Mouse (Mus musculus): Measurements from ENCODE around the gene Tmem33. TPM values are rescaled to one million over a fixed set of nuclear protein-coding genes. Genes with fewer than 3 reads are reported as not detected.

Gene Tmem33
- polyA plus RNA-seq, 1 experiment from 2014 or later = 48.5 TPM

DNA sequence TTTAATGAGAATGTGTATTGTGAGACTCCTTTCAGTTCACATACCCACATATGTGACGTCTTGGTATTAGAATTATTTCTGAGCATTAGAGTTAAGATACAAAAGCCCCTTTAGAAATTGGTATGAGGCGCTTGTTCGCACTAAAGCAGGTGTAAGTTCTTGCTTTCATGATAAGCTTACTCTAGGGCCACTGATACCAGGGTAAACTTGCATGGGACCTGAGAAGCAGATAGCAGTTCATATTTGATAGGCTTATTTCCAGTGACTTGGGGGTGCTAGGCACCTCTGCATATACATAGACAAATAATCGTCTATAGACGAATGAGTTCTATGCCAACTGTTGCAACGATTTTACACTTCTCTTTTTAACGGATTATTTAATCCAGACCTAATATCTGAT is 2.6 kb downstream of the Tmem33 start:
- no peak for ATAC-seq (ENCODE audit: extremely low read depth, insufficient number of reproducible peaks, low FRiP score, low TSS enrichment)
- Histone ChIP-seq H3K4me3 (no peak overlapping the region), H3K9me3 (no peaks in the 10 kb centered on the region), H3K4me2 (no peak overlapping the region), H3K4me1 (peaks cover 17% of the 10 kb centered on the region), H3K27me3 (replicated peaks) (no peaks in the 10 kb centered on the region), H3K36me3 (peaks cover 52% of the 10 kb centered on the region), H3K9ac (no peak overlapping the region), H3K27ac (replicated peaks) (no peak overlapping the region)
- 86% methylated on average over 7 of the region's 7 CpGs for WGBS

DNA sequence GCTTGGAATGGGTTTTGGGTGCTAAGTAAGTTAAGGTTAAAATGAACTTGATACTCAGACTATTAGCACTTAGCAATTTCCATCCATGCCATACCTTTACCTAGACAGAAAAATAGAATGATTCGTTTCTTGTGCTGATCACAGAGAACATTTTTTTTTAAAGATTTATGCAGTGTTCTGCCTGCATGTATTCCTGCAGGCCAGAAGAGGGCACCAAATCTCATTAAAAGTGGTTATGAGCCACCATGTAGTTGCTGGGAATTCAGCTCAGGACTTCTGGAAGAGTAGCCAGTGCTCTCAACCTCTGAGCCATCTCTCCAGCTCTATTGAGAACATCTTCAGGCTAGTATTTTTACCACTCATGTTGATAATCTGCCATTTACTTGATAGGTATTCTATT is 5.7 kb downstream of the Tmem33 start:
- H3K4me1 ChIP-seq = peaks cover 11% of the 10 kb centered on the region
- H3K36me3 ChIP-seq = peaks cover 69% of the 10 kb centered on the region
- H3K4me2 ChIP-seq = no peak overlapping the region
- no peak overlapping the region for H3K4me3 ChIP-seq
- no peaks in the 10 kb centered on the region for H3K9me3 ChIP-seq
- WGBS = 82% methylated on average over 1 of the region's 1 CpGs
- no peak overlapping the region for H3K9ac ChIP-seq
- no peak for ATAC-seq (ENCODE audit: extremely low read depth, insufficient number of reproducible peaks, low FRiP score, low TSS enrichment)
- H3K27me3 ChIP-seq (replicated peaks) = no peaks in the 10 kb centered on the region
- H3K27ac ChIP-seq (replicated peaks) = no peak overlapping the region

DNA sequence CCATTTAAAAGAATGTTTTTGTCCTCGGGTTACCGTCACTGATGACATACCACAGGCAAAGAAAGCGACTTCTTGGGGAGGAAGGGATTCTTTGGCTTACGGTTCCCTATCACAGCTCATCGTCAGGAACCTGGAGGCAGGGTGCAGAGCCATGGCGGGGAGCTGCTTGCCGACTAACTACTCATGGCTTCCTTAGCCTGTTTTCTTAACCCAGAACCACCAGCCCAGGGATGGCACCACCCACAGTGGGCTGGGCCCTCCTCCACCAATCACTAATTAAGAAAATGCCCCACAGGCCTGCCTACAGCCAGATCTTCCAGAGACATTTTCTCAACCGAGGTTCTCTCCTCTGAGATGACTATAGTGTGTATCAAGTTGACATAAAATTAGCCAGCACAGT is 8.9 kb downstream of the Tmem33 start:
- H3K27ac ChIP-seq (replicated peaks) = no peak overlapping the region
- H3K4me2 ChIP-seq = no peak overlapping the region
- H3K9me3 ChIP-seq = no peaks in the 10 kb centered on the region
- peaks cover 50% of the 10 kb centered on the region for H3K36me3 ChIP-seq
- H3K27me3 ChIP-seq (replicated peaks) = no peaks in the 10 kb centered on the region
- 88% methylated on average over 8 of the region's 8 CpGs for WGBS
- H3K9ac ChIP-seq = no peak overlapping the region
- H3K4me1 ChIP-seq = no peaks in the 10 kb centered on the region
- H3K4me3 ChIP-seq = no peak overlapping the region
- ATAC-seq (ENCODE audit: extremely low read depth, insufficient number of reproducible peaks, low FRiP score, low TSS enrichment) = no peak

DNA sequence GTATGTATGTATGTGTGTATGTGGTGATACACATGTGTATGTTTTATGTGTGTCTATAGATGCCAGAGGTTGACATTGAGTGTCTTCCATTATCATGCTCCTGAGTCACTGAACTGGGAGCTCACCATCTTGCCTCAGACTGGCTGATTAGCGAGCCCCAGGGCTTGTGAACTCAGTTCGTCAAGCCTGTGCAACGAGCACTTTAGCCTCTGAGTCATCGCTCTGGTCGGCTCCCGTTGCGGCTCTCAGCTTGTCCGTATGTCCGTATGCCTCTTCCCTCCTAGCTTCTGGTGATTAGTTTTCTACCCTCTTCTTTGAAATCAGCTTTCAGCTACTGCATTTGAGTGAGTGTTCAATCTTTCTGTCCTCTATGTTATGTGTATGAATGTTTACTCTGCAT is 19.0 kb downstream of the Tmem33 start:
- no peaks in the 10 kb centered on the region for H3K4me1 ChIP-seq
- 92% methylated on average over 9 of the region's 9 CpGs for WGBS
- H3K9me3 ChIP-seq = no peaks in the 10 kb centered on the region
- peaks cover 56% of the 10 kb centered on the region for H3K36me3 ChIP-seq
- H3K4me3 ChIP-seq = no peak overlapping the region
- no peak for ATAC-seq (ENCODE audit: extremely low read depth, insufficient number of reproducible peaks, low FRiP score, low TSS enrichment)
- H3K9ac ChIP-seq = no peak overlapping the region
- H3K27me3 ChIP-seq (replicated peaks) = no peaks in the 10 kb centered on the region
- no peak overlapping the region for H3K4me2 ChIP-seq
- H3K27ac ChIP-seq (replicated peaks) = no peak overlapping the region

DNA sequence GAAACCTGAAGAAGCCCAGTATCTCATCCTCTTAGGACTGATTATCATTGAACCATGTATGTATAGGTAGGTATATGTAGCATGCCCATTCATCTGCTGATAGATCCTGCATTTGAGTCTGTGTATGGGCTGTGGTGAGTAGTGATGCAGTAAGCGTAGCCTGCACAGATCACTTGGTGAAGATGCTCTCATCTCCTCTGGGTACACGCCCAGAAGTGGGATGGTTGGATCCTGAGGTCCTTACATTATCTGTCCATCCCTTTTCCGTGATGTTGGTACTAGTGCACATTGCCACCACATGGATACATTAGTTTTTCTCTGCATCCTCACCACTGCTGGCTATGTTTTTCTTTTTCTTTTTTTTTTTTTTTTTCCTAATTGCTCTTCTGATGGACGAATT is 19.5 kb downstream of the Tmem33 start:
- H3K4me3 ChIP-seq = no peak overlapping the region
- H3K27me3 ChIP-seq (replicated peaks) = no peaks in the 10 kb centered on the region
- H3K9me3 ChIP-seq = no peaks in the 10 kb centered on the region
- H3K9ac ChIP-seq = no peak overlapping the region
- WGBS = 81% methylated on average over 4 of the region's 4 CpGs
- H3K27ac ChIP-seq (replicated peaks) = no peak overlapping the region
- H3K4me1 ChIP-seq = no peaks in the 10 kb centered on the region
- peaks cover 60% of the 10 kb centered on the region for H3K36me3 ChIP-seq
- no peak overlapping the region for H3K4me2 ChIP-seq
- ATAC-seq (ENCODE audit: extremely low read depth, insufficient number of reproducible peaks, low FRiP score, low TSS enrichment) = no peak

DNA sequence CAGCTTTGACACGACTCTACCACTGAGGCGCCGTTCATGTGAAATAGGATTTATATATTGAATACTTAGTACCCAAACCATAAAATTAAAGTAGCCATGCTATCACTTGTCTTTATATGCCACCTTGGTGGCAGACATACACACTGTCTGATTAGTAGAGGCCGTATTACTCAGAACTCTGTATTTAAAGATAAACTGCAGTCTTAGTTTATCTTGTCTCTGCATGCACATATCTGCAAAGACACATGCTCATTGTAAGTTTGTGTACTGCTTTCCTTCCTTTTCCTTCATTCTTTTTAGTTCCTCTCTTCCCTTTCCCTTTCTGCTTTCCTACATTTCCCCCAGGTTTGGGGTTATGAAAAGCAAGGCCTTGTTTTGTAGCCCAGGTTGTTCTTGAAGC is 20.0 kb downstream of the Tmem33 start:
- no peak for ATAC-seq (ENCODE audit: extremely low read depth, insufficient number of reproducible peaks, low FRiP score, low TSS enrichment)
- Histone ChIP-seq H3K27me3 (replicated peaks) (no peaks in the 10 kb centered on the region), H3K4me1 (no peaks in the 10 kb centered on the region), H3K9ac (no peak overlapping the region), H3K4me2 (no peak overlapping the region), H3K4me3 (no peak overlapping the region), H3K27ac (replicated peaks) (no peak overlapping the region), H3K9me3 (no peaks in the 10 kb centered on the region), H3K36me3 (peaks cover 66% of the 10 kb centered on the region)
- WGBS = 88% methylated on average over 4 of the region's 4 CpGs

GRCm38 (mm10) chr5:67295029-67295428 is 34.7 kb downstream of the Tmem33 start:
- Histone ChIP-seq H3K4me1 (no peaks in the 10 kb centered on the region), H3K9me3 (no peaks in the 10 kb centered on the region), H3K27ac (replicated peaks) (no peak overlapping the region), H3K9ac (no peak overlapping the region), H3K4me3 (no peak overlapping the region), H3K27me3 (replicated peaks) (no peaks in the 10 kb centered on the region), H3K4me2 (no peak overlapping the region), H3K36me3 (peaks cover 34% of the 10 kb centered on the region)
- WGBS = 63% methylated on average over 3 of the region's 3 CpGs
- ATAC-seq (ENCODE audit: extremely low read depth, insufficient number of reproducible peaks, low FRiP score, low TSS enrichment) = no peak

DNA sequence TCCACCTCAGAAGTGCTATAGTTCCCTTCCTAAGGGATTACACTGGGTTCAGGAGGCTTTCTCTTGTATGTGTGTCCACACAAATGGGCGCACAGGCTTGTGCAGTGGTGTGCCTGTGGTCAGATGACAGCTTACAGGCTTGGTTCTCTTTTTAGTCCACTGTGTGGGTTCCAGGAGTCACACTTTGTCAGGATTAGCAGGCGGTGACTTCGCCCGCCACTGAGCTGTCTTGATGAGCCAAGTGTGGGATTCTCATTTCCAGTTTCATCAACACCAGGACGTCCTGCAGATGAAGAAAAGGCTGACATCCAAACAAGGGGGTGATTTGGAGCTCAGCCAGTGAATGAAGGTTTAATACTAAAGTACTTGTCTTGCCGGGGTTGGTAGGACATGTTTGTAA is 35.3 kb downstream of the Tmem33 start:
- Histone ChIP-seq H3K36me3 (peaks cover 31% of the 10 kb centered on the region), H3K9ac (no peak overlapping the region), H3K4me1 (no peaks in the 10 kb centered on the region), H3K4me3 (no peak overlapping the region), H3K27me3 (replicated peaks) (no peaks in the 10 kb centered on the region), H3K9me3 (no peaks in the 10 kb centered on the region), H3K27ac (replicated peaks) (no peak overlapping the region), H3K4me2 (no peak overlapping the region)
- 72% methylated on average over 6 of the region's 6 CpGs for WGBS
- ATAC-seq (ENCODE audit: extremely low read depth, insufficient number of reproducible peaks, low FRiP score, low TSS enrichment) = no peak

- 88% methylated on average over 1 of the region's 1 CpGs for WGBS
- Histone ChIP-seq H3K36me3 (peaks cover 28% of the 10 kb centered on the region), H3K9ac (no peak overlapping the region), H3K27ac (replicated peaks) (no peak overlapping the region), H3K4me1 (no peaks in the 10 kb centered on the region), H3K9me3 (no peaks in the 10 kb centered on the region), H3K27me3 (replicated peaks) (no peaks in the 10 kb centered on the region), H3K4me2 (no peak overlapping the region), H3K4me3 (no peak overlapping the region)
- ATAC-seq (ENCODE audit: extremely low read depth, insufficient number of reproducible peaks, low FRiP score, low TSS enrichment) = no peak
Measured at GRCm38 (mm10) chr5:67296171-67296570, 35.8 kb downstream of the Tmem33 start.

- no peak overlapping the region for H3K4me2 ChIP-seq
- no peaks in the 10 kb centered on the region for H3K9me3 ChIP-seq
- no peak overlapping the region for H3K9ac ChIP-seq
- no peak for ATAC-seq (ENCODE audit: extremely low read depth, insufficient number of reproducible peaks, low FRiP score, low TSS enrichment)
- H3K4me3 ChIP-seq = no peak overlapping the region
- H3K4me1 ChIP-seq = no peaks in the 10 kb centered on the region
- 83% methylated on average over 5 of the region's 5 CpGs for WGBS
- H3K36me3 ChIP-seq = peaks cover 20% of the 10 kb centered on the region
- no peaks in the 10 kb centered on the region for H3K27me3 ChIP-seq (replicated peaks)
- H3K27ac ChIP-seq (replicated peaks) = no peak overlapping the region
Measured at GRCm38 (mm10) chr5:67297026-67297813, 36.9 kb downstream of the Tmem33 start.

- H3K4me3 ChIP-seq = no peak overlapping the region
- ATAC-seq (ENCODE audit: extremely low read depth, insufficient number of reproducible peaks, low FRiP score, low TSS enrichment) = no peak
- H3K27ac ChIP-seq (replicated peaks) = no peak overlapping the region
- H3K9me3 ChIP-seq = no peaks in the 10 kb centered on the region
- WGBS = 87% methylated on average over 6 of the region's 6 CpGs
- H3K27me3 ChIP-seq (replicated peaks) = no peaks in the 10 kb centered on the region
- no peak overlapping the region for H3K9ac ChIP-seq
- H3K36me3 ChIP-seq = peaks cover 9% of the 10 kb centered on the region; the same call in 1 of the 2 replicates
- no peak overlapping the region for H3K4me2 ChIP-seq
- H3K4me1 ChIP-seq = no peaks in the 10 kb centered on the region
Measured at GRCm38 (mm10) chr5:67299847-67300412, 39.6 kb downstream of the Tmem33 start.

Data from heart, embryonic 13.5 days (tissue).